Mouse (Mus musculus): ENCODE measurements around the gene Aff3.

GRCm38 (mm10) chr1:38438447-38438846 lies 226.3 kb downstream of the Aff3 start:
- TF ChIP-seq CTCF (IDR thresholded peaks at IDR 0.05; ENCODE audit: low read depth) (no peak), EP300 (IDR thresholded peaks at IDR 0.05; ENCODE audit: low read depth) (no peak)
